Mouse (Mus musculus): Measurements from ENCODE around the gene Erich6.

Gene Erich6

DNA sequence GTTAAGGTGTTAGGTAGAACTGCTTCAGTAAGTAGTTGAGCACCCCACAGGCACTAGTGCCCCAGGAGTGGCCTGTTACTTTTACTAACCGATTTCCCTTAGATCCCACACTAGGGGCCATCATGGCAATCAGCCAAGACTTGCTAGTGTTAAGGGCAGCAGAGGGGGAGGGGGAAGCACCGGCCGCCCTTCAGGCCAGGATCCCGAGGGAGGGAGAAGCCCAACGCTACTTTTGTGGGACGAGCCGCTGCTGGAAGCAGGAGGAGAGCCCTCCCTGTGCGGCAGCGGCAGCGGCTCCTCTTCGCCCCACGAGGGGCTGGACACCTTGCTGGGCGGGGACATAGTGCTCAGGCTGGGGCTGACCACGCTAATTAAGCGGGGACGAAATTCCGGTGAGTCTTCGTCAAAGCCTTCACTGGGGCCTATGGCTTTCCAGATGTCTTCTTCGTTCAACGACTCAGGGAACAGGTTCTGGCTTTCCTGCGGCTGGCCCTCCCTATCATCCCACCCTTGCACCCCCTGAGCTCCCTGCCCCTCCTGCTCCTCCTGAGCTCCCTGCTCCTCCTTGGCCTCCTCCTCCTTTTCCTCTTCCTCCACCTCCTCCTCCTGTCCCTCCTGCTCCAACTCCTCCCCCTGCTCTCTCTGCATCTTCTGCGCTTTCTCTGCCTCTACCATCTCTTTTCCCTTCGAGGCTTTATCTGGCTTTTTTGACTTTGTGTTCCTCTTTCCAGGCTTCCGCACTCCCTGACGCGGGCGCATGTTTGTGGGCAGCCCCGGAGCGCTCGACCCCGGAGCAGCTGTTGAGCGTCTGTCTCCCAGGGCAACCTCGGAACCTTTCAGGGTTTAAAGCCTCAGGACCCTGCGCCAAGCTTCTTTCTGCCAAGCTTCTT is at the start of gene Erich6:
Gene Erich6, minus strand, starts transcription at position 802 of the 890 bp plus-strand sequence.
- in situ Hi-C loops (cut with MseI, MboI) = no loop called here

DNA sequence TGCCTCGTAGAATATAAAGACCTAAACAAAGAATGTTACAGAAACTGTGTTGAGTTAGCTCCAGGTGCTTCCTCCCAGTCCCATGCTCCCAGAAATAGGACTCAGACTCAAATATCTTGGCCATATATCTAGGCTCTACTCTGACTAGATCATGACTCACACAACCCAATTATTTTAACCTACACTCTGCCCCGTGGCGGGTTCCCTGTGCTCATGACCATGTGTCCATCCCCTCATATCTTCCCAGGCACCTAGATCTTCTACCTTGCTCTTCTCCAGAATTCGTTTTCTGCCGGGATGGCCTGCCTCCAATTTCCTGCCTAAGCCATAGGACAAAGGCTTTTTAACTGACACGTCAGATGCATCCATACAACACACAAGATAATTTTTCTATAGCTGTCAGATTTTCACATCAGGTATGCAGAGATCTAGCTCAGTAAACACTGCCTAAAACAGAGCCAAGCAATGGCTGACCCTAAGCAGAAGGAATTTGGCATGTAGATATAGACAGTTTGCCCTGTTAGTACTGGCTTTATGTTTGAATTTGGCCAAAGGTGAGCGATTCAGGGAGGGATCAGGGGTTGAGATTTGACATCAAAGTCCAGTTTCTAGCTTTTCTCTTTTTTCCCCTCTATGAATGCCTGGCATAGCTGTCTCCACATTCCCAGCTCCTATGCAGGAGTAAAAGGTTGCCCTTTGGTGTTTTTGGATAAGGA is 49.4 kb upstream of the Erich6 start:
- in situ Hi-C loops (cut with MseI, MboI) = no loop called here

DNA sequence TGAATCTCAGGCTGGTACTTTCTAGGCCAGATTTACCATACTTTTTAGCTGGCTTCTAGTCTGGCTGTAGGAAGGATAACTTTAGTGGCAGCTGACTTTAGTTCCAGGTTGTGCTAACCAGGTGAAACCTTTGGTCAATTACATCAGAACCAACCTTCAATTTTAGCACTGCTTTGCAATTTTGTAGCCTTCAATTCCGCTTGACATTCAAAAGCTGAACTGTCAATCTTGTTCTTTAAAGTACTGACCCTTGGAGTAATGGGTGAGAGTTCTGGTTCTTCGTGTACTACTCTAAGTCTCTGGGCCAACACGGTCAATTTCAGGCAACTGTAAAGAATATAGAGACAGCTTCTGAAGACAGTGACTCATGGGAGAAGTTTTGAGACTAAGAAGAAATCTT is 48.4 kb upstream of the Erich6 start:
- in situ Hi-C loops (cut with MseI, MboI) = no loop called here

DNA sequence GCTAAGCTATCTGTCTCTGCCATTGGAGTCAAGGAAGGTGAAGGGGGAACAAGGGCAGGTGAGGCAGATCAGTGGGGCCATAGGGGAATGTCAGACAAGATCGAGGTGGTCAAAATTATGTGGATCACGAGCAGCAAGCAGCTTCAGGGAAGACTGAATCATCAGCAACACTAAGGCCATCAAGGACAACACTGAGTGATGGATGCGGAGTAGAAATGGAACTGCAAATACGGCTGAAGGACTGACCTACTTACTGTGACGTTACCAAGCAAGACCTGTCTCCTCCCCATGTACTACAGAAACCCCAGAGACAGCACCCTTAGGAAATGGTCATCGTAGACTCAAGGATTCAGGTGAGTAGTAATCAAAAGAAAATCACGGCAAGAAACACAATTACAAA is 46.3 kb upstream of the Erich6 start:
- in situ Hi-C loops (cut with MseI, MboI) = no loop called here

DNA sequence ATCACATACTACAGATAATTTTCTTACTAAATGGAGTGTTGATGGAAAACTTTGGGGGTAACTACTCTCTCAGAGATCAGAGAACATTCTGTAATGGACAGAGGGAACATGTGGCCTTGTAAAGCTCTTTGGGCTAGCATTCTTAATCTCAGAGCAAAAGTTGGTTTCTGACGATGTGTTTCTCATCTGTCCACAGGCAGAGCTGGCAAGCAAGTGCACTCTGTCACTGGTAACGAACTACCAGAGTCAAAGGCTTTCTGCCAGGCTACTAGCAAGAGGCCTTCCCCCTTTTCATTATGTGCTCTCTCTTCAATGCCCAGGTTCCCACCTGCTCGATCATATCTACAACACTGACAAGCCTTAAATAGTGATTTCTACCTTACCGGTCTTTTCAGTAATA is 45.3 kb upstream of the Erich6 start:
- in situ Hi-C loops (cut with MseI, MboI) = no loop called here

DNA sequence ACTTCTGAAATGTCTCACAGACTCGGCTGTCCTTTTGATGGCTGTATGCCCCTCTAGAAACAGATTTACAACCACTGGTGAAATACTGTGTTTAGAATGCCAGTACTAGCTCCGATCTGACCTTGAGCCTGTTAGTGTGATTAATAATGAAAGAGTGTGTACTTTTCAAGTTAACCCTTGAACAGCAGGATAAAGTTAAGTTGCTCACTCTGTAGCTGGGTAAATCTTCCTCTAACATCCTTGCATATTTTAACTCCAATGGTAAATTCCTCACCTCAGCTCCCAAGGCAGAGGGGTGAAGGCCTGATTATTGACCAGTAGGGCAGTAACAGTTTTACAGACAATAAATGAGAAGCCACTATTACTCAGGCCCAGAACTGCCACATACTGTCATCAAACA is 44.8 kb upstream of the Erich6 start:
- in situ Hi-C loops (cut with MseI, MboI) = no loop called here

DNA sequence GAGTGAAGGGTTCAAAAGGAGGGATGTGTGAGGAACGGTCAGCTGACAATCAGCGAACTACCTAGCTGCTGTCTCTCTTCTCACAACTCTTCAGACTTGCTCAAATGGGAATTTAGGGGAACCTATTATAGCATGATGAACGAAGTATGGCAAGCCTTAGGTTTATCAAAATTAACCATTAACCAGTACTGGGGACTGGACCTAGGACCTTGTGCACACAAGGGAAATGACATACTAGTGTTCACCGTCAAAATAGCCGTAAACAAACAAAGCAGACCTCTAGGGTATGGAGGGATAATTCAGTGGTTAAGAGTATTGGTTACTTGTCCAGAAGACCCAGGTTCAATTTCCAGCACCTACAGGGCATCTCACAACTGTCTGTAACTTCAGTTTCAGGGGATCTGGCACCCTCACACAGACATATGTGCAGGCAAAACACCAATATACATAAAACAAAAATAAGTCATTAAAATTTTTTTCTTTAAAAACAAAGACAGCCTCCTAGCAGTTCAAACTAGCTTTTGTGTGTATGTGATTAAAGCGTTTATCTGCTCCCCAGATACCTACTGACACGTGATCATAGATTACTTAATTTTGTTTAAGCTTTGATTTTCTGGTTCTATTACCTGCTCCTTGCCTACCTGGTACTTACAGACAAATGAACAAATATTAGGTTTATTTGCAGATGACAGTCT is 44.1 kb upstream of the Erich6 start:
- in situ Hi-C loops (cut with MseI, MboI) = no loop called here

DNA sequence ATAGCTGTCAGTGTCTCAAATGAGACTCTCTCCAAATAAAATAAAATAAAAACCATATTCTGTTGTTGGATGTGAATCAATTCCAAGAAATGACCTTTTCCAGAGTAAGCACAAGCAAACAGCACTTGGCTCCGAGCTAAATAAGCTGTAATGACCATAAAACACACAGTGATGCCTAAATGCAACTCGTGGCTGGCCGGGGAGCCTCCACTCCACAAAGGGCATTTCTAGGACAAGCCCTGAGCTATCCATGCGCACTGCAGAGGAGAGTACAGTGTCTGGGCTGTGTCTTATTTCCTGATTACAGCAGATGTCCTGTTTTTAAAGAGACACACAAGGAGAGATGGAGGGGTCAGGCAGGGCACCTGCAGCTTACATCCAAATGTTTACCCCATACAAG is 43.0 kb upstream of the Erich6 start:
- in situ Hi-C loops (cut with MseI, MboI) = no loop called here

DNA sequence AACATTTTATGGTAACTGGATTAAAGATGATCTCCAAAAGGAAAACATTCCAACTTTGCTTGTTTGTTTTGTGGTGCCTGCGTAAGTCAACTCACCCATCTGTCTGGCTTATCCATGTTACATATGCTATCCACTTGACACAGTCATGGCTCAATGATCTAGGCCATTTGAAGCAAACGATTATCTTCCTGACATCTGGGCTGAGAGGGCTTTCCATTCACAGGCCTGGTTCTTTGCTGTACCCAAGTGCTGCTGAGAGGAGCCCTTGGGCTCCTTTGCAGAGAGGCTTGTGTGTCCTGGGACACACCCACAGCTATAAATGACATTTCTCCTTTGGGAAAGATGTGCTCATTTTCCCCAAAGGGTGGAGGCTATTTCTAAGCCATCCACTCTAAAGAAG is 41.9 kb upstream of the Erich6 start:
- in situ Hi-C loops (cut with MseI, MboI) = no loop called here

DNA sequence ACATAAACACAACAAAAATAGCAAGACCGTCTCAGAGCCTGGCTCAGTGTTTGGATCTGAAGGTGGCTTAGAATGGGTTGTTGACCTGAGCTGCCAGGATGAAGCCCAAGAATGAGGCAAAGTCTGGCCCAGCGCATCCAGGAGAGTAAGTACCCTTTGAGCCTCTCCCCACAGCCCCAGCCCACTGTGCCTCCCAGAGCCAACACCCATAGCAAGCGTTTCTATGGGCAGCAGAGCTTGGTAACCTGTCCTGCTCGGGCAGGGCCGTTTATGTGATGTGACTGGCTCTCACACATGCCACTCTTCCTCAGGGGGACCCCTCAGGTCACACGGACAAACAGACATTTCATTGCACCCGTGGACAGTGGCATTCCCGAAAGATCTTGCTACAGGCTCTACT is 41.4 kb upstream of the Erich6 start:
- in situ Hi-C loops (cut with MseI, MboI) = no loop called here

DNA sequence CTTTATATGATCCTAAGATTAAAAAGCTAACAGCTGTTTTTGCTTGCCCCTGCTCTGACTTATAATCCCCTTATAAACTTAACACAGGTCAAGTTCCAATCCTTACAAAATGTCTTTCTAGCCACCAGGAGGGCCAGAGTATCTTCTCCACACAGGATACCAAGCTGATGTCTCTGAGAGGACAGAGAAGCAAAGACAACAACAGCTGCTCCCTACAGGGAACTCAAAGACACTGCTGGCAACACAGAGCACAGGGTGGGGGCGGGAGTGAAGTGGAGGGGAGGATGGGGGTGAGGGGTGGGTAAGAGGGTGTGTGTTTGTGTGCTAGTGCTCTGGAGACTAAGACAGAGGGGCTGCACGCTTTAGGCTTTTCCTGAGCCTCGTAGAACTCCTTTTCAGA is 40.6 kb upstream of the Erich6 start:
- in situ Hi-C loops (cut with MseI, MboI) = no loop called here

DNA sequence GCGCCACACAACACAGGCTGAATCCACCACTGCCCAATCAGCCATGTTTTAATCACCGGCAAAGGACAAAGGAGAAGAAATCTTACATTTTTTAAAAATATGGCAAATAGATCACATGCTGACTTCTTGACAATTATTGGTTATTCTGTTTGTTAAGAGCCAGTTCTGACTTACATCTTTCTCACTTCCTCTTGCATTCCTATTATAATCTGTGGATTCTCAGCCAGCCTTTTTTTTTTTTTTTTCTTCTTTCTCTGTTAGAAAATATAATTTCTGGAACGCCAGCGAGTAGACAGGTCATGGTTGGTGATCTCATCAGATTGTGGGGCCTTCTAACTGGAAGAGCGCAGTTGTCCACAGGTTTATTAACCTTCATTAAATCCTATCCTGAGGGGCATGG is 36.3 kb upstream of the Erich6 start:
- in situ Hi-C loops (cut with MseI, MboI) = no loop called here

DNA sequence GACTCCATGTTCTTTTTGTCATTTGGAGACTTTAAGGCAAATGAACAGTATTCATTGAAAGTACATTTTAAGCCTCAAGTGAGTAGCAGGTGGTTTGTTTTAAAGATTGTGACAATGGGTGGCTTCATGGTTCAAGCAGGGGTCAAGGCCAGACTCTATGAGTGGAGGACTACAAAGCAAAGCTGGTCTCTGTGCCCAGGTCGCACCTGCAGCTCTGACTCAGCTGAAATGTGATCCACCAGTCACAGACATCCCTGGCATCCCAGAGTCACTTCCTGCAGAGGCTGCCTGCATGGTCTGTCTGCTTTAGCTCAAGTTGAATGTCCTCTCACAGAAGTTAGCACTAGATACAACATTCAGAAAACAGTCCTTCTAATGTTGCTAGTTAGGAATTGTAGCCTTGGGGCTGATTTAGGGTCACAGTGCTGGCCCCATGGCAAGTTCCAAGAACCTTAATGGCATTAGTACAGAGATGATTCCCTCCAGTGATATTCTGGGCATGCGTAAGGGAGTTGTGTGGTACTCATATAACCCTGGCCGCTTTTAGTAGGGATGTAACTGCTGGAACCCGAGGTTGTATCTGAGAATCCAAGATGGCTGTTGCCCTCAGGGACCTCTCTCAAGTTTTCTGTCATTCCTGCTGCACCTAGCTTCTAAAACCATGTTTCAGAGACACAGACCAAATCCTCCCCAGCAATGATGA is 35.6 kb upstream of the Erich6 start:
- in situ Hi-C loops (cut with MseI, MboI) = no loop called here

DNA sequence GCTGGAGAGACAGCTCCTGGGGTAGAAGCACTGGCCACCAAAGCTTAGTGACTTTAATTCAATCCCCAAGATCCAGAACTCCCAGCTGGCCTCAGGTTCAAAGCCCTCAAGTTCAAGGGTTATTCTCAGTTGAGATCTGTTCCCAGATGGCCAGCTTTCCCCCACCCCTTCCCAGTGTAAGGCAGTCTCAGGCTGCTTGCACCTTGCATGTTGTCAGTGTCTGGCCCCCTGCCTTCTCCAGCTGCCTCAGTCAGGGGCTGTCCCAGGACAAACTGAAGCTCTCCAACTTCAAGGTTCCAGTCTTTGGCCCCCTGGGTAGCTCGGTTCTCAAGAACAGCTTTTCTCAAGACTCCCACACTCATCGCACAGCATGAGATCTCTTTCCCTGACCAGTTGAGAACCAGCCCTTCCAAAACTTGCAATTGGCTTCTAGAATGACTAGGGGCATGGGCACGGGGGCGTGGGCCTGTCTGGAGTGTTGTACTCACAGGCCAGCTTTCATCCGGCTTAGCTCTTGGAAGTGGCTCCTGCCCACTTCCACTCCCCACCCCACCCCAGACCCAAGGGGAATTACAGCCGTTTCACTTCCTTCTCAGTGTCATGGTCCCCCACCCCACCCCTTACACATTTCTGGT is 34.7 kb upstream of the Erich6 start:
- in situ Hi-C loops (cut with MseI, MboI) = no loop called here

DNA sequence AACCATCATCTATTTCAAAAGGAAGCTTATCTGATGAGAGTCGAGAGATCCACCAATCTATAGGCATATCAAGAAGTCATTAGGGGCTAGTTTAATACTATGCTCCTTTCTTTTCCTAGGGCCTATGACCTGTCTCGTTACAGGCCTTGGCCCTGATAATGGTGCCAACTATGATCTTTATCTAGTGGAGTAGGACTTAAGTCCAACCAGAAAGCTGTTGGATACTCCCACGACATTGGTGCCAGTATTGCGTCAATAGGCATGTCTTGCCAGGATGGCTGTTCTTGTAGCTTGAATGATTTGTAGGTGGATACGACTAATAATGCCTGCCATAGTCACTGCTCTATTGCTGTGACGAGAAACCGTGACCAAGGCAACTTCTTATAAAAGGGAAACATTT is 27.0 kb upstream of the Erich6 start:
- in situ Hi-C loops (cut with MseI, MboI) = no loop called here

DNA sequence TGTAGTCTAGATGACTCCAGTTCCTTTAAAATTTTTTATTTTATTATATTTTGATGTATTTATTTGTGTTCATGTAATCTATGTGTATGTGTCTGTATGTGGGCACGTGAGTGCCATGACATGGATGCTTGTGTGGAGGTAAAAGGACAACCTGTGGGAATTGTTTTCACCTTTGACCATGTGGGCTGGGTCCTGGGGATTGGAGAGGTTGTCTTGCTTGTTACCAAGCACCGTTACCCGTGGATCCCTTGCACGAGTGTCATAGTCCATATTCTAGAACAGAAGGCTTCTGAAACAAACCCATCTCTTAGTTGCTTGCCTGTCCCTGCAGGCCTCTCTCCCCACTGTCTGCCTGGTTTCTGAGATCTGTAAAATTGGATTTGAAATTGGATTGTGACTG is 23.6 kb upstream of the Erich6 start:
- in situ Hi-C loops (cut with MseI, MboI) = no loop called here

DNA sequence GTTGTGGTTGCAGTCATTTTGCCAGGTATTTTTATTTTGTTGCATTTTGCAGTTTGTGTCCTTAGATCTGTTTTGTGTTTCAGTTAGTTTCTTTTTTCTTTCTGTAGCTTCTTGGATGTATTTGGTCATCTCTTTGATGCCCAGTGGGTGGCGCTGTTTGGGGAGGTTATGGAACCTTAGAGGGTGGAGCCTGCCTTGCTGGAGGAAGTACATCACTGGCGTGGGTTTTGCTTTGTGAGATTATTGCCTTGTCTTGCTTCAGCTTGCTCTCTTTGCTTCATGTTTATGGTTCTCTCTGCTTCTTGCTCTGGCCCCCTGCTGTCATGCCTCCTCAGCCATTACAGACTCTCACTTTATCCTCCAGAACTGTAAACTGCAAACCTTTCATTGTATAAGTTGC is 20.3 kb upstream of the Erich6 start:
- in situ Hi-C loops (cut with MseI, MboI) = loop anchor here (5.0 kb wide), 2 partner anchors 125 to 130 kb away; no protein-coding TSS in a partner anchor

DNA sequence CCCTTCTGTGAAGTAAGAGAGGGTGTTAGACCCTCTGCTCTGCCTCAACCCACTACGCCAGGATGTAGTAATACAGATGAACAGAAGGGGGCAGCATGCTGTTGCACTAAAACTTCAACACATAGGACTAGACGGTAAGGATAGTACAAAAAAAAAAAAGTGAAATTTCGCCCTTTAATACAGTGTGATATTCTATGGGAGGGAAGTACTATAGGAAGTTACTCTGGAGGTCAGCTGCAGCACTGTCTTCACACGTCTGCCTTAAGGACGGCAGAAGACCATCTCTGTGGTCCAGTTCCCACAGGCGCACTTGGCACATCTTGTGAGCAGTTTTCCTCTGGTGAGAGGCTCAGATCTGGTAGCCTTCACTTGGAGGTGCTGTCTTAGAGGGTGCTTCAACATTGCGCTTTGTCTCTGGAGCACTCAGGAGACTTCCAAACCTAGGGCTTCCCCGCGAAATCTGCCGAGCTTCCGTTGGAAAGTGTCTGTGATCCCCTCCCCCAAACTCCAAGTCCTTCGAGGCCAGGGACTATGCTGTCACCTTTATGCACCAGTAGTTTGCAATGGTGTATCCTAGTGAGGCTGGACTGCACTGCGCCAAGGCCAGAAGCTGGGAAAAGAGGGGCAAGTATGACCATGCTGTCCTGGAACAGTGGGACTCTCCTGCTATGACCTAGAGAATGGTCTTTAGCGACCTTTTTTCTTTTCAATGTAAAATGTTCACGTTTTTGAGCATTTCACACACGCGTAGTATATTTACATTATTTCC is 18.5 kb upstream of the Erich6 start:
- in situ Hi-C loops (cut with MseI, MboI) = loop anchor here (5.0 kb wide), 2 partner anchors 127 to 132 kb away; no protein-coding TSS in a partner anchor

DNA sequence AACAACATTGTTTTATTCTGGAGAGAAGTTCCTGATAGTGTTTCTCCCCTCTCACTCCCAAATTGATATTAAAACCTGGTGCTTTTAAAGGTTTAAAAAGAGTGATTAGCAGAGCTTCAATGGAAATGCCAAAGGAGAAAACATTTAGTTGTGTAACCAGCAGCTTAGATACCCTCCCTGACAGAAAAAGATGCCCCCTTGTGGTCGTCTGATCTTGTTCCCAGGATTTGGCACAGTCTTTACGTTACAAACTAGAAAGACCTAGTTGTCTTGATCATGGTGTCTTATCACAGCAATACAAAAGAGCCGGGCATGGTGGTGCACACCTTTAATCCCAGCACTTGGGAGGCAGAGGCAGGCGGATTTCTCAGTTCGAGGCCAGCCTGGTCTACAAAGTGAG is 16.9 kb upstream of the Erich6 start:
- in situ Hi-C loops (cut with MseI, MboI) = no loop called here

DNA sequence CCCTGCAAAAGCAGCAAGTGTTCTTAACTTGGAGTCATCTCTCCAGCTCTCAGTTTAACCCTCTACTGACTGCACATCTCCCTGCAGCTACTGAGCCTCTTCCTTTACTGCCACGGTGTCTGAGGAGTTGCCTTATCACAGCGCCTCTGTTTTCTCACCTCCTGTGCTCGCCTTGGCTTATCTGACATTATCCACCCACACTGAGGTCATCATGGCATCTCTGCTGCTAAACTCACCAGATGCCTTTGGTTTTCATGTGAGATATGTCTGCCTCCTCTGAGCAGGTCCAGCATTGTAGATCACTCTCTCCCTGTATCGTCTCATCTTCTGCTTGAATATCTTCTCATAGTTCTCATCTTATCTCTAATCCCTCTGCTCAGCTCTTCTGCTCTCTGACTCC is 13.3 kb upstream of the Erich6 start:
- in situ Hi-C loops (cut with MseI, MboI) = no loop called here

DNA sequence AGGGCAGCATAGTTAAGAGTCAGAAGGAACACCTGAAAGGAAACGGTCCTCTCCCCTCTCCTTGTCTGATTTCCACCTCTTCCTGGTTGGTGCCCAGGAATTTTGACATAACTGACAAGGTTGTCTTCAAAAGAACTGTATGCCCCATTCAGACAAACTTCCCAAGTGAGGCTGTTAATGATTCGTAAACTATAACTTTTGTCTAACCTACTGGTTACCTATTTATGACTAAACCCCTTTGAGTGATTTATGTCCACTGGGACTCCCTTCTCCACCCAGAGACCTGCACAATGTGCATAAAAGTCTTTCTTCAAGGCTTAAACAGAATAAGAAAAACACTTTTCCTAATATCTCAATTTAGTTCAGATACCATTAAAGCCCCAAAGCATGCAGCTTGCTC is 10.2 kb upstream of the Erich6 start:
- in situ Hi-C loops (cut with MseI, MboI) = no loop called here
